Mouse (Mus musculus): Measurements from ENCODE around the gene Gimap5.

Gene Gimap5

GRCm38 (mm10) chr6:48740501-48741169 is 5.4 kb upstream of the Gimap5 start:
- no peak for DNase-seq (ENCODE audit: low spot score)

- no peak for DNase-seq (ENCODE audit: low spot score)
These were observed 4.7 kb upstream of the Gimap5 start for GRCm38 (mm10) chr6:48741273-48741672.

- no peak for DNase-seq (ENCODE audit: low spot score)
These were observed 4.2 kb upstream of the Gimap5 start for GRCm38 (mm10) chr6:48741711-48742206.

- no peak for DNase-seq (ENCODE audit: low spot score)
These were observed 3.3 kb upstream of the Gimap5 start for GRCm38 (mm10) chr6:48742422-48743351.

GRCm38 (mm10) chr6:48745490-48745889 is 507 bp upstream of the Gimap5 start:
- DNase-seq (ENCODE audit: low spot score), result no peak

- DNase-seq (ENCODE audit: low spot score), result no peak
These were observed 1.3 kb downstream of the Gimap5 start for GRCm38 (mm10) chr6:48747091-48747966.

GRCm38 (mm10) chr6:48763567-48764270 is 17.7 kb downstream of the Gimap5 start:
- no peak for DNase-seq (ENCODE audit: low spot score)

GRCm38 (mm10) chr6:48764496-48764895 is 18.5 kb downstream of the Gimap5 start:
- no peak for DNase-seq (ENCODE audit: low spot score)

- DNase-seq (ENCODE audit: low spot score), result no peak
These were observed 22.3 kb downstream of the Gimap5 start for GRCm38 (mm10) chr6:48768178-48768869.

GRCm38 (mm10) chr6:48768933-48769332 is 22.9 kb downstream of the Gimap5 start:
- no peak for DNase-seq (ENCODE audit: low spot score)

GRCm38 (mm10) chr6:48770696-48771095 is 24.7 kb downstream of the Gimap5 start, which contains the start of gene Gimap3:
Gimap3 (minus strand) TSS chr6:48770851.
- no peak for DNase-seq (ENCODE audit: low spot score)

- DNase-seq (ENCODE audit: low spot score), result peak; percentile 52
These were observed 26.0 kb downstream of the Gimap5 start for GRCm38 (mm10) chr6:48772030-48772429.

- no peak for DNase-seq (ENCODE audit: low spot score)
These were observed 38.4 kb downstream of the Gimap5 start for GRCm38 (mm10) chr6:48784406-48784805.

GRCm38 (mm10) chr6:48785189-48785588 is 39.2 kb downstream of the Gimap5 start:
- DNase-seq (ENCODE audit: low spot score), result no peak

GRCm38 (mm10) chr6:48785601-48786000 is 39.6 kb downstream of the Gimap5 start:
- DNase-seq (ENCODE audit: low spot score), result no peak

GRCm38 (mm10) chr6:48787867-48788266 is 41.9 kb downstream of the Gimap5 start:
- no peak for DNase-seq (ENCODE audit: low spot score)

- DNase-seq (ENCODE audit: low spot score), result no peak
These were observed 55.9 kb downstream of the Gimap5 start for GRCm38 (mm10) chr6:48801897-48802296.

GRCm38 (mm10) chr6:48803406-48804051 is 57.5 kb downstream of the Gimap5 start:
- DNase-seq (ENCODE audit: low spot score), result no peak

All from testis, postnatal 14 days (tissue).